Mouse (Mus musculus) thymus, postnatal 25 days (tissue): Measurements from ENCODE around the gene Gas8.
"Not testable (repeated sequence)": the region's sequence is repeated elsewhere in the genome, so short reads cannot be mapped to it uniquely, and the experiment has no call there.

Experiments
- DNase-seq: peaks from one replicate; pipeline ENCODE4 v3.0.0; 2022

Gas8 gene

GRCm38 (mm10) chr8:123518667-123519066, at the start of gene Gas8:
Gene Gas8, plus strand, starts transcription at chr8:123518834.
- DNase-seq, result peak; percentile 86

- not testable (repeated sequence) for DNase-seq
Measured at GRCm38 (mm10) chr8:123472991-123473390, 45.6 kb upstream of the Gas8 start.

GRCm38 (mm10) chr8:123474549-123474948, 44.1 kb upstream of the Gas8 start:
- DNase-seq, result not testable (repeated sequence)

- DNase-seq, result peak; percentile 3
Measured at GRCm38 (mm10) chr8:123476911-123477736, 41.5 kb upstream of the Gas8 start.

GRCm38 (mm10) chr8:123477737-123478258, 40.8 kb upstream of the Gas8 start, which contains the start of gene Afg3l1:
Gene Afg3l1, plus strand, starts transcription at chr8:123477903.
- peak; percentile 94 for DNase-seq

- no peak for DNase-seq
Measured at GRCm38 (mm10) chr8:123478456-123479218, 40.0 kb upstream of the Gas8 start.

- DNase-seq, result peak; percentile 18
Measured at GRCm38 (mm10) chr8:123482627-123483026, 36.0 kb upstream of the Gas8 start.

- DNase-seq, result no peak
Measured at GRCm38 (mm10) chr8:123491280-123492075, 27.2 kb upstream of the Gas8 start.

- DNase-seq, result no peak
Measured at GRCm38 (mm10) chr8:123492898-123493297, 25.7 kb upstream of the Gas8 start.

- no peak for DNase-seq
Measured at GRCm38 (mm10) chr8:123497699-123498098, 20.9 kb upstream of the Gas8 start.

GRCm38 (mm10) chr8:123498963-123499362, 19.7 kb upstream of the Gas8 start:
- no peak for DNase-seq

GRCm38 (mm10) chr8:123499556-123499955, 19.1 kb upstream of the Gas8 start:
- DNase-seq, result no peak

GRCm38 (mm10) chr8:123502192-123502591, 16.4 kb upstream of the Gas8 start:
- DNase-seq, result no peak

GRCm38 (mm10) chr8:123503801-123504467, 14.7 kb upstream of the Gas8 start:
- no peak for DNase-seq

GRCm38 (mm10) chr8:123504591-123505195, 13.9 kb upstream of the Gas8 start:
- DNase-seq, result no peak

GRCm38 (mm10) chr8:123505267-123505666, 13.4 kb upstream of the Gas8 start:
- DNase-seq, result no peak

GRCm38 (mm10) chr8:123505695-123506094, 12.9 kb upstream of the Gas8 start:
- no peak for DNase-seq

GRCm38 (mm10) chr8:123507153-123507552, 11.5 kb upstream of the Gas8 start:
- no peak for DNase-seq

- DNase-seq, result no peak
Measured at GRCm38 (mm10) chr8:123510819-123511218, 7.8 kb upstream of the Gas8 start.

- no peak for DNase-seq
Measured at GRCm38 (mm10) chr8:123514136-123514535, 4.5 kb upstream of the Gas8 start.

- DNase-seq, result peak; percentile 87
Measured at GRCm38 (mm10) chr8:123514781-123515539, 3.7 kb upstream of the Gas8 start, which contains the start of gene Dbndd1. Gene Dbndd1, minus strand, starts transcription at chr8:123515463.
